Mouse (Mus musculus) heart, adult 2 months (tissue): ENCODE data around the gene Sdha. TPM values are rescaled to one million over a fixed set of nuclear protein-coding genes. Genes with fewer than 3 reads are reported as not detected.

Experiments used
- DNase-seq, 2 experiments: peaks; one replicate each; pipeline ENCODE4 v3.0.0; 2021
- H3K27ac ChIP-seq: fragments of 200-600 bp; 2 replicates; pipeline ENCODE4 v1.8.1; 2022
- H3K27me3 ChIP-seq: fragments of 200-500 bp; 2 replicates; pipeline ENCODE4 v1.6.1; 2012; ENCODE audit warnings: mild to moderate bottlenecking, low read length, inconsistent platforms, mixed read lengths; ENCODE audit not compliant: control insufficient read depth, insufficient read depth
- H3K36me3 ChIP-seq: fragments of 200-500 bp; 2 replicates; pipeline ENCODE4 v1.6.1; 2012; ENCODE audit warnings: low read length, inconsistent platforms; ENCODE audit not compliant: control insufficient read depth, insufficient read depth
- H3K4me1 ChIP-seq: fragments of 200-500 bp; 2 replicates; pipeline ENCODE4 v1.6.1; 2011; ENCODE audit warnings: low read length; ENCODE audit not compliant: control insufficient read depth, insufficient read depth
- H3K4me3 ChIP-seq: fragments of 200-600 bp; 2 replicates; pipeline ENCODE4 v1.8.1; 2022
- H3K79me2 ChIP-seq: fragments of 200-500 bp; replicated peaks from 2 replicates; pipeline ENCODE4 v1.6.1; 2012; ENCODE audit warnings: mild to moderate bottlenecking, inconsistent platforms, low read length, moderate library complexity, mixed read lengths; ENCODE audit not compliant: control insufficient read depth, insufficient read depth
- H3K9ac ChIP-seq: fragments of 200-500 bp; 2 replicates; pipeline ENCODE4 v1.6.1; 2012; ENCODE audit warnings: low read depth, mild to moderate bottlenecking, control low read depth, inconsistent platforms, low read length, mixed read lengths
- CTCF ChIP-seq: fragments of 200-600 bp; IDR thresholded peaks from 2 replicates; pipeline ENCODE4 v1.8.1; 2022; ENCODE audit warnings: antibody characterized with exemption, mild to moderate bottlenecking, moderate library complexity
- EP300 ChIP-seq: fragments of 200-500 bp; IDR thresholded peaks from 2 replicates; pipeline ENCODE4 v1.6.1; 2011; ENCODE audit warnings: low read depth, low read length, control low read depth; ENCODE audit not compliant: insufficient read depth
- POLR2A ChIP-seq: fragments of 200-500 bp; IDR thresholded peaks from 2 replicates; pipeline ENCODE4 v1.6.1; 2011; ENCODE audit warnings: mild to moderate bottlenecking, low read depth, low read length, control low read depth; ENCODE audit not compliant: insufficient read depth
- WGBS: fragments of 180-500 bp; shearing (Covaris S2); methylation state at CpG from one replicate; pipeline ENCODE4 v1.1.7; 2018; 5-methylcytosine and 5-hydroxymethylcytosine counted together
- intact Hi-C: fragments of 180-260 bp; cut with DNase I; formaldehyde crosslinking; loops from one replicate; pipeline ENCODE4 v1.15.1; 2025
- polyA plus RNA-seq: library from polyadenylated mRNA; depleted of rRNA; stranded (reverse); fragments of >200 nt; gene quantifications from 2 replicates; pipeline ENCODE4 v1.2.3, GENCODE M21; 2012
- total RNA-seq, 2 experiments: library from RNA; stranded (reverse); gene quantifications; 2 replicates each; pipeline ENCODE4 v1.2.3; 2021

The Sdha gene
- total and polyA plus RNA-seq, 3 experiments, result 687 to 1,571 (median 1,363) TPM

DNA sequence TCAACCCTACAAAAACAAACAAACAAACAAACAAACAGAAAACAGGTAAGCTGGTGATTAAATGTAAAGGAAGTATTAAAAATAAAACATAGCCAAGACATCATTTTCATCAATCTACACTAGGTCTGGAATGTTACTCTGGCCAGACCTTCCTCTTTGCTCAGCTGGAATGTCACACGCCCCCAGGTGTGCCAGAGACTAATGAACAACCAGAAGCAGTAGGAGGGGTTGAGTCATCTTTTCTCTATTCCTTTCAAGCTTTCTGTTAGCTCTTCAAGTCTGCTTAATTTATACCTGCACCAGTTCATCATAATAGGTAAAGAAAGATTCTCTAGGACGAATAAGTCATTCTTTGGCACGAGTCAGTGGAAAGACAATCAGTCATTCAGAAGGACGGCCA lies 33.7 kb downstream of the Sdha start:
- Histone ChIP-seq H3K36me3 (peaks cover 10% of the 10 kb centered on the region; the same call in 1 of the 2 replicates), H3K4me3 (peak overlapping the region; percentile 99), H3K79me2 (peaks cover 2% of the 10 kb centered on the region), H3K9ac (peak overlapping the region; percentile 85), H3K27me3 (no peaks in the 10 kb centered on the region), H3K27ac (peak overlapping the region; percentile 87), H3K4me1 (no peaks in the 10 kb centered on the region; the same call in 1 of the 2 replicates)
- intact Hi-C loops, result no loop called here
- TF ChIP-seq CTCF, result no peak
- TF ChIP-seq POLR2A, result no peak
- TF ChIP-seq EP300, result no peak
- 15% methylated on average over 4 of the region's 4 CpGs for WGBS
- DNase-seq, result no peak

DNA sequence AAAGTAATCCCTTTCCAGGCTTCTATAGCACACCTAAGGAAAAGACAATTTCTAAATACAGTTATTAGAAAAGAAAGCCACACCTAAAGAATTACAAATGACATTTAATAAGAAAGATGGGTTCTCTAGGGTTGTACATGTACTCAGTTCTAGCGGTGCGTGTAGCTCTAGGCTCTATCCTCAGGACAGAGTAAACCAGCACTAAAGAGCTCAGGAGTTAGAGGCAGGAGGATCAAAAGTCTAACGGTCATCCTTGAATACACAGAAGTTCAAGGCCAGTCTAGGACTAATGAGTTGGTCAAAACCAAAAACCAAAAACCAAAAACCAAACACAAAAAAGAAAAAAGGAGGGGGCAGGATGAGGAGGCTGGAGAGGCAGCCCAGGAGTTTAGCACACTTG lies 35.5 kb downstream of the Sdha start:
- no peaks in the 10 kb centered on the region; the same call in 1 of the 2 replicates for H3K4me1 ChIP-seq
- WGBS, result 92% methylated on average over 3 of the region's 3 CpGs
- peaks cover 10% of the 10 kb centered on the region; the same call in 1 of the 2 replicates for H3K36me3 ChIP-seq
- H3K79me2 ChIP-seq, result peaks cover 2% of the 10 kb centered on the region
- no peak overlapping the region for H3K27ac ChIP-seq
- no peak for TF ChIP-seq EP300
- TF ChIP-seq CTCF, result no peak
- no peak for TF ChIP-seq POLR2A
- no peaks in the 10 kb centered on the region for H3K27me3 ChIP-seq
- no peak overlapping the region for H3K9ac ChIP-seq
- intact Hi-C loops, result no loop called here
- DNase-seq, result no peak
- H3K4me3 ChIP-seq, result no peak overlapping the region

DNA sequence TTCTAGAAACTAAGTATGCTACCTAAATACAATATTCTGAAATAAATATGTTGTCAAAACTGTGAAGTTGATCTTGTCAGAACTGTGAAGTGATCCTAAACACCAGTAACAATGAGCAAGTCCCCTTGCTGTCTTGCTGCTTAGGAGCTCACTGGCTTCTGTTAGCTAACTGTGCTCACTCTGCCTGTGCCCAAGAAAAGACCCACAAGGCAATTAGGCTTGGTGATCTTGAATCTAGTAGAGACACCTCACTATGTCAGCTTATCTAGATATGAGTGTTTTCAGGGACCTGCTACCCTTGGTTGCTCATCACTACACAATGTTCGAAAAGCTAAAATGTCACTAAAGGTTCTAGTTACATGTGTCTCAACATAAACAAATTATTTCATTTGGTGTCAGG lies 44.3 kb downstream of the Sdha start:
- TF ChIP-seq EP300, result no peak
- TF ChIP-seq POLR2A, result no peak
- no peak for TF ChIP-seq CTCF
- WGBS, result 95% methylated on average over 1 of the region's 1 CpGs
- no peaks in the 10 kb centered on the region for H3K79me2 ChIP-seq
- H3K9ac ChIP-seq, result no peak overlapping the region
- no peak for DNase-seq
- H3K4me3 ChIP-seq, result no peak overlapping the region
- H3K27ac ChIP-seq, result no peak overlapping the region
- no peaks in the 10 kb centered on the region for H3K4me1 ChIP-seq
- intact Hi-C loops, result loop anchor here (10.0 kb wide), 1 partner anchor 591 kb away; no protein-coding TSS in a partner anchor
- no peaks in the 10 kb centered on the region for H3K27me3 ChIP-seq
- peaks cover 5% of the 10 kb centered on the region; the same call in 1 of the 2 replicates for H3K36me3 ChIP-seq

DNA sequence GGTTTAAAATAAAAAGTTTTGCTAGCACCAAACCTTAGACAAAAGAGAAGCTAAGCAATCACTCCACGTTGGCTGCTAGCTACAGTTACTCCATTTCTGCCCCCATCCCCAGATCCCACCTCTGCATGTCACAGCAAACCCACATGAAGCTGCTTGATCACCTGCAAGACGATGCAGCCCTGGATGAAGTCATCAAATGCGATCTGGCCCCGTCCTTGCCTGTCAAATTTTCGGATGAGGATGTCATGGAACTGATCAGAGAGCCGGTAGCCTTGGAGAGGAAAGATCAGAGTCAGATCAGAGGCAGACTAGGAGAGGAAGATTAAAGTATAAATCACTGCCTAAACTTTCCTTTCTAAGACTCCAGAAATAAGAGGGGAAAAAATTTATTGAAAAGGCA lies 44.7 kb downstream of the Sdha start:
- no peak overlapping the region for H3K27ac ChIP-seq
- H3K4me3 ChIP-seq, result no peak overlapping the region
- intact Hi-C loops, result loop anchor here (10.0 kb wide), 1 partner anchor 591 kb away; no protein-coding TSS in a partner anchor
- H3K9ac ChIP-seq, result no peak overlapping the region
- no peak for DNase-seq
- no peaks in the 10 kb centered on the region for H3K4me1 ChIP-seq
- H3K79me2 ChIP-seq, result no peaks in the 10 kb centered on the region
- TF ChIP-seq CTCF (no peak), EP300 (no peak), POLR2A (no peak)
- H3K27me3 ChIP-seq, result no peaks in the 10 kb centered on the region
- peaks cover 5% of the 10 kb centered on the region; the same call in 1 of the 2 replicates for H3K36me3 ChIP-seq
- WGBS, result 85% methylated on average over 6 of the region's 6 CpGs

DNA sequence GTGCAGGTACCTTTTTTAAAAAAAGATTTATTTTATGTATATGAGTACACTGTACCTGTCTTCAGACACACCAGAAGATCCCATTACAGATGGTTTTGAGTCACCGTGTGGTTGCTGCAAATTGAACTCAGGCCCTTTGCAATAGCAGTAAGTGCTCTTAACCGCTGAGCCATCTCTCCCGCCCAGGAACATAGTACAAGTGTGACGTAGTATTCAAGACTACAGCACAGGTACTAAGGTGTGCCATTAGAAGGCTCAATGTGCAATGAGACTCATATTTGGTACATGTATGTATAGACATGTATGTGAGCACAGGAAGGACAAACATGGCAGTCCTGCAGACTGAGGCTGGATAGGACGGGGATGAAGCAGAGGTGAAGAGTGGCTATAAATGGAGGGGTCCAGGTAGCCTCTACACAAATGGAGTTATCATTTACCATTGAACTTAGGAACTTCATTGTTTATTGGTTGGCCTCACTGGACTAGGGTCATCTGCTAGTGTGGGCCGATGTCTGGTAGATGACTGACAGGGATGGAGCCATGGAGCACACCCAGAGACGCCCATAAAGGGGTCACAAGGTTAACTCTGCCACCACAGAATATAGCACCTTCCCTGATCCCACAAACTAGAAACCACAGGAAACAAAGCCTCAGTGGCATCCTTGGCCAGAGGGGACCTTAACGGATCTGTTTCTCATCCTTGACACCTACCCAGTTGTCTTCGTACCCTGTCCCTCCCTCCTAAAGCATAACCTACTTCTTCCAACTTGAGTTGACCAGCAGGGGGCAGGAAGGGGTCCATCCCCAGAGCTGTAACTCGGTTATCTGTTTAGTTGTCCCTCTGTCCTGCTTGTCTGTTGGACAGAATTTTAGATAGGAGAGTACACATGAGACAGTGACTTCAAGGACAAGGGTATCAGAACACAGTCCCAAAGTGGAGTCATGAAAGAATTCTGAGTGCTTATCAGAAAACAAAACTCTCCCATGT lies 47.7 kb downstream of the Sdha start:
- WGBS, result 83% methylated on average over 10 of the region's 10 CpGs
- H3K4me1 ChIP-seq, result no peaks in the 10 kb centered on the region
- TF ChIP-seq POLR2A (no peak), CTCF (peak; percentile 42), EP300 (no peak)
- H3K4me3 ChIP-seq, result no peak overlapping the region
- H3K27ac ChIP-seq, result no peak overlapping the region
- H3K36me3 ChIP-seq, result no peaks in the 10 kb centered on the region
- intact Hi-C loops, result loop anchor here (5.0 to 10.0 kb wide), 2 partner anchors 95 to 588 kb away; partner anchors contain the start of gene Exoc3
- no peak overlapping the region for H3K9ac ChIP-seq
- DNase-seq, result no peak
- H3K27me3 ChIP-seq, result no peaks in the 10 kb centered on the region
- H3K79me2 ChIP-seq, result no peaks in the 10 kb centered on the region

DNA sequence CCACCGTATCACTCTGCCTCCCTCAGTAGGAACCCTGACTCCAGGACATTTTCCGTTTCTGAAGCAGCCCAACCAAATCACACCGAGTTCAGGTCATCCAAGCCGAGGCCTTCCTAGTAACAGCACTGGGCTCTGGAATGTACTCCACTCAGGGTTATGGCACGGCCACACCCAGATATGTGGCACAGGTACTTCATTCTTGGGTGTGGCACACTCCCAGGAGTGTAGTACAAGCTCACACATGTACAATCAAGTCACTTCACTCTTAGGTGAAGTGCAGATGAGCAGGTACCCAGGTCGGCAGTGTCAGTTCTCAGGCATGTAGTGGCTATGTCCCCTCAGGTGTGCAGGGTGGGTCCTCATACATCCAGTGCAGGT lies 48.5 kb downstream of the Sdha start:
- no peak overlapping the region for H3K9ac ChIP-seq
- H3K27me3 ChIP-seq, result no peaks in the 10 kb centered on the region
- no peak overlapping the region for H3K4me3 ChIP-seq
- no peaks in the 10 kb centered on the region for H3K36me3 ChIP-seq
- H3K27ac ChIP-seq, result no peak overlapping the region
- no peaks in the 10 kb centered on the region for H3K4me1 ChIP-seq
- TF ChIP-seq CTCF, result no peak
- TF ChIP-seq POLR2A, result no peak
- TF ChIP-seq EP300, result no peak
- intact Hi-C loops, result loop anchor here (1.0 to 10.0 kb wide), 6 partner anchors 94 to 587 kb away; partner anchors contain the start of gene Exoc3
- H3K79me2 ChIP-seq, result no peaks in the 10 kb centered on the region
- 64% methylated on average over 6 of the region's 6 CpGs for WGBS
- DNase-seq, result no peak
